Mouse (Mus musculus): ENCODE measurements at regions not wholly inside any gene's neighbourhood (a gene's known extent, or its start where the extent isn't known, plus 50 kb on each side); places are given as distances from the start of the nearest gene placed in this dataset.

DNA sequence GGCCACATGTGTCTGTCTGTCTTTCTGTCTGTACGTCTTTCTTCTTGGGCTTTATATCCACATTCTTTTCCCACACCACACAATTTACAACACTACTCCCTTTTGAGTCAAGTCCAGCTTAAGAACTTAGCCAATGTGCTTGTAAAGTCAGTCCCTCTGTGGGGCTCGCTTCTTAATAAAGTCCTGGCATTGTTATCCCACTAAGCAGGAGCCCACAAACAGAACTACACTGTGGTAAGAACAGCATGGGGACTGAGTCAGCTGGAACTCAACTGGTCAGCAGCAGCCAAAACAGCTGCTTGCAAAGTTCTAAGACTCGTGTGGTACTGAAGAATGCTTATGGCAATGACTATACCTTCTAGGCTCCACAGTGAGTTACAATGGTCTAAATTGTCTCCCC, 193.5 kb upstream of the Cxcl12 start:
- no peak overlapping the region for H3K4me3 ChIP-seq (ENCODE audit: extremely low read depth, insufficient read depth, insufficient read length)
- 85% methylated on average over 3 of the region's 3 CpGs for WGBS
- H3K27me3 ChIP-seq (ENCODE audit: control insufficient read depth, insufficient read depth, low read length), result no peaks in the 10 kb centered on the region
- TF ChIP-seq POLR2A (IDR thresholded peaks at IDR 0.05; ENCODE audit: low read depth, low read length) (no peak), CTCF (IDR thresholded peaks at IDR 0.05; ENCODE audit: extremely low read depth, insufficient read depth, insufficient read length, insufficient replicate concordance) (no peak)
- H3K27ac ChIP-seq (ENCODE audit: insufficient read depth, low read length), result no peak overlapping the region
- no peaks in the 10 kb centered on the region for H3K36me3 ChIP-seq (ENCODE audit: control insufficient read depth, insufficient read depth, low read length)
- no peaks in the 10 kb centered on the region for H3K4me1 ChIP-seq (ENCODE audit: control insufficient read depth, insufficient read depth, insufficient read length)
- no peak for DNase-seq (ENCODE audit: low read depth in 1 of 2, low spot score in 2 of 2)

DNA sequence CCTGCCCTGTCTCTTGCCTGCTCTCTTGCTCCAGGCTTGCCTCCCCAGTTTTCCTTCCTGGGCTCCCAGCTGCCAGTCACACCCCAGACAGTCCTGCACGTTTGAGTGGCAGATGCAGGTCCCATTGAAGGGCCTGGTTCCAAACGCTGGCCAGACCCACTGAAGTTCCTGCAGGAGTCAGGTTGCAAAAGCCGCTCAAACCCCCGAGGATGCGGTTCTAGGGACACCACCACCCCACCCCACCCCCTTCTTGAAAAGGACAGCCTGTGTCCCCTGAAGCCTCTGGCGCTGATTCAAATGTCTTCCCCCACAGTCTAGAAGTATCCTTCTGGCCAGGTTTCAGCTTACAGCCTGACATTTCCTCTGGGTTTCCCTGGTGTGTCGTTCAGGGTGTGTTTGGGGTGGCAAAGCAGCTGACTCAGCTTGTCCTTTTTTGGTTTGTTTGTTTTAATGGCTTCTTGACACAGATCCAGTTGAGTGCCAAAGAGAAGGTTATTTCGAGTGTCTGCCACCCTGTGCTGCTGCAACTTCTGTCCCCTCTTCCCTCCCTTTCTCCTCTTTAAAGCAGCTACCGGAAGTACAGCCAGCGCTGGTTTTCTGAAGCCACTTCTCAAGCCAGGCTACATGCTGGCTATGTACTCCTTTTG, 187.9 kb upstream of the Cxcl12 start:
- H3K4me1 ChIP-seq (ENCODE audit: control insufficient read depth, insufficient read depth, insufficient read length), result no peaks in the 10 kb centered on the region
- TF ChIP-seq CTCF (IDR thresholded peaks at IDR 0.05; ENCODE audit: extremely low read depth, insufficient read depth, insufficient read length, insufficient replicate concordance) (no peak), POLR2A (IDR thresholded peaks at IDR 0.05; ENCODE audit: low read depth, low read length) (no peak)
- H3K27me3 ChIP-seq (ENCODE audit: control insufficient read depth, insufficient read depth, low read length), result no peaks in the 10 kb centered on the region
- no peak overlapping the region for H3K27ac ChIP-seq (ENCODE audit: insufficient read depth, low read length)
- H3K36me3 ChIP-seq (ENCODE audit: control insufficient read depth, insufficient read depth, low read length), result no peaks in the 10 kb centered on the region
- 15% methylated on average over 10 of the region's 10 CpGs for WGBS
- H3K4me3 ChIP-seq (ENCODE audit: extremely low read depth, insufficient read depth, insufficient read length), result no peak overlapping the region
- DNase-seq (ENCODE audit: low read depth in 1 of 2, low spot score in 2 of 2), result no peak

DNA sequence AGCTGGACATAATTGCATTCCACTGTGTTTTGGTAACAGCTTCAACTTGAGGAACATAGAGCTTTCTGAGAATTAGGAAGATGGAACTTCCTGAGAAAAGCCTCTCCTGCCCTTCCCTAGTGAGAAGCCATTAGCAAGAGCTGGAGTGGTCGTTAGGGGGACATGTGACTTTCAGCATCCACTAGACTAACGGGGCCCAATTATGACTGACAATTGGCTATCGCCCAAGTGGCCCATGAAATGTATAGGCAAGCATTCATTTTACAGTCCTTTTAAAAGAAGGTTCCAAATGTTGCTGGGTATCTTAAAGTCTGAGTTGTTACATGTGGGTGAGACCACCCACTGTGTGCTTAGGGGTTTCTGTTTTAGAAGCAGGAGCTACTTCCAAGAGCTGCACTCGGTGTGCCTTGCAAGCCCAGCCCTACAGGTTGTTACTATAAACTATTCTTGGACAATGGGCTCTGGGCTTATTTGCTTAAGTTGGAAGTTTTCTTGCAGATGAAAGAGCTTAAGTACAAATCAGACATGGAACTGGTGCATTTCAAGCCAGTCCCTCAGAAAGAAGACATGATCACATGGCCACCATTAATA, 183.1 kb upstream of the Cxcl12 start:
- no peak for TF ChIP-seq POLR2A (IDR thresholded peaks at IDR 0.05; ENCODE audit: low read depth, low read length)
- TF ChIP-seq CTCF (IDR thresholded peaks at IDR 0.05; ENCODE audit: extremely low read depth, insufficient read depth, insufficient read length, insufficient replicate concordance), result no peak
- DNase-seq (ENCODE audit: low read depth in 1 of 2, low spot score in 2 of 2), result no peak
- Histone ChIP-seq H3K27me3 (ENCODE audit: control insufficient read depth, insufficient read depth, low read length) (no peaks in the 10 kb centered on the region), H3K27ac (ENCODE audit: insufficient read depth, low read length) (no peak overlapping the region), H3K4me1 (ENCODE audit: control insufficient read depth, insufficient read depth, insufficient read length) (no peaks in the 10 kb centered on the region), H3K4me3 (ENCODE audit: extremely low read depth, insufficient read depth, insufficient read length) (no peak overlapping the region), H3K36me3 (ENCODE audit: control insufficient read depth, insufficient read depth, low read length) (no peaks in the 10 kb centered on the region)
- WGBS, result 68% methylated on average over 4 of the region's 4 CpGs

DNA sequence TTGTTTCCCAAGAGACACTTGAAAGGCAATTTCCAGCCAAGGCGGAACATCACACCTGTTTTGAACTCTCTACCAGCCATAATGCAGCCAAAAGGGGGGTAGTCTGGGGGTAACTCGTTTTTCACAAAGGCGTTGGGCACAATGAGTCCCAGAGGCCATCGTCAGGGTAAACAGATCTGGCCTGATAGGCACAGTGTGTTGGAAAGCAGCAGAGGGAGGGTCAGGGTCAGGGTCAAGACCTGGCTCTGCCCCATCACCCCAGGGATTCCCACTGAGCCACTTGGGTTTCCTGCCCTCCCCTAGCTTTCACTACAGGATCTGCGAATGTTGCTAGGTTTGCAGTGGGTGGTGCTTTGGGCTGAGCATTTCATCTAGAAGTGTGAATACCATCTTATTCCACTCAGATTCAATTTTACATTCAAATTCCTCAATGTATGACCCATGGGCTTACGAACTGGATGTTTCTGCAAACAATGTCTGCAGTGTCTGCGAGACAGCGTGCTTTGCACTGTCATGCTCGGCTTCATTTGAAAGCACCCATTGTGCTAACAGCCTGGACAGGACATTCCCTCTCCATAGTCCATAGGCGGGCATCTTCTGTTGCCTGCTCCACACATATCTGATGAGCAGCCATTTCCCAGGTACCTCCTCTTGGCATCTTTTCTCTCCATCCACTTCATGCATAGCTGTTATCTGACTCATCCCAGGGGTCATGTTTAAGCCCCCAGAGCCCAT, 181.9 kb upstream of the Cxcl12 start:
- TF ChIP-seq CTCF (IDR thresholded peaks at IDR 0.05; ENCODE audit: extremely low read depth, insufficient read depth, insufficient read length, insufficient replicate concordance) (no peak), POLR2A (IDR thresholded peaks at IDR 0.05; ENCODE audit: low read depth, low read length) (no peak)
- H3K4me3 ChIP-seq (ENCODE audit: extremely low read depth, insufficient read depth, insufficient read length), result no peak overlapping the region
- no peaks in the 10 kb centered on the region for H3K4me1 ChIP-seq (ENCODE audit: control insufficient read depth, insufficient read depth, insufficient read length)
- H3K36me3 ChIP-seq (ENCODE audit: control insufficient read depth, insufficient read depth, low read length), result no peaks in the 10 kb centered on the region
- DNase-seq (ENCODE audit: low read depth in 1 of 2, low spot score in 2 of 2), result no peak
- H3K27ac ChIP-seq (ENCODE audit: insufficient read depth, low read length), result no peak overlapping the region
- no peaks in the 10 kb centered on the region for H3K27me3 ChIP-seq (ENCODE audit: control insufficient read depth, insufficient read depth, low read length)
- 64% methylated on average over 10 of the region's 10 CpGs for whole genome bisulfite sequencing

DNA sequence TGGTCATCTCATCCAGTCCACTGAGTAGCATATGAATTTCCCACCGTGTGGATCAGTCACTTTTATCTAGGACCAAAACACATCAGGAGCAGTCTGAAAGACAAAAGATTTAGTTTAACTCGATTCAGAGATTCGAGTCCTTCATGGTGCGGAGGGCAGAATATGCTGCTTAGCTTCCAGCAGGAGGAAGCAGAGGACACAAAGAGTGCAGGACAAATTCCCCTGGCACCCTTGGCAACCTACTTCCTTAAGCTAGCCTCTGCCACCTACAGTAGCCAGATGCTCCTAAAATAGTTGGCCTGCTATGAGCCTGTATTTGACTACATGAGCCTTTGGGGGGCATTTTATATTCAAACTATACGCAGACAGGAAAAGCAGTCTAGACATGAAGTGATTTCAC, 181.1 kb upstream of the Cxcl12 start:
- Histone ChIP-seq H3K4me3 (ENCODE audit: extremely low read depth, insufficient read depth, insufficient read length) (no peak overlapping the region), H3K4me1 (ENCODE audit: control insufficient read depth, insufficient read depth, insufficient read length) (no peaks in the 10 kb centered on the region), H3K27me3 (ENCODE audit: control insufficient read depth, insufficient read depth, low read length) (no peaks in the 10 kb centered on the region), H3K27ac (ENCODE audit: insufficient read depth, low read length) (no peak overlapping the region), H3K36me3 (ENCODE audit: control insufficient read depth, insufficient read depth, low read length) (no peaks in the 10 kb centered on the region)
- DNase-seq (ENCODE audit: low read depth in 1 of 2, low spot score in 2 of 2), result no peak
- no peak for TF ChIP-seq POLR2A (IDR thresholded peaks at IDR 0.05; ENCODE audit: low read depth, low read length)
- no peak for TF ChIP-seq CTCF (IDR thresholded peaks at IDR 0.05; ENCODE audit: extremely low read depth, insufficient read depth, insufficient read length, insufficient replicate concordance)
- 81% methylated on average over 5 of the region's 5 CpGs for WGBS

DNA sequence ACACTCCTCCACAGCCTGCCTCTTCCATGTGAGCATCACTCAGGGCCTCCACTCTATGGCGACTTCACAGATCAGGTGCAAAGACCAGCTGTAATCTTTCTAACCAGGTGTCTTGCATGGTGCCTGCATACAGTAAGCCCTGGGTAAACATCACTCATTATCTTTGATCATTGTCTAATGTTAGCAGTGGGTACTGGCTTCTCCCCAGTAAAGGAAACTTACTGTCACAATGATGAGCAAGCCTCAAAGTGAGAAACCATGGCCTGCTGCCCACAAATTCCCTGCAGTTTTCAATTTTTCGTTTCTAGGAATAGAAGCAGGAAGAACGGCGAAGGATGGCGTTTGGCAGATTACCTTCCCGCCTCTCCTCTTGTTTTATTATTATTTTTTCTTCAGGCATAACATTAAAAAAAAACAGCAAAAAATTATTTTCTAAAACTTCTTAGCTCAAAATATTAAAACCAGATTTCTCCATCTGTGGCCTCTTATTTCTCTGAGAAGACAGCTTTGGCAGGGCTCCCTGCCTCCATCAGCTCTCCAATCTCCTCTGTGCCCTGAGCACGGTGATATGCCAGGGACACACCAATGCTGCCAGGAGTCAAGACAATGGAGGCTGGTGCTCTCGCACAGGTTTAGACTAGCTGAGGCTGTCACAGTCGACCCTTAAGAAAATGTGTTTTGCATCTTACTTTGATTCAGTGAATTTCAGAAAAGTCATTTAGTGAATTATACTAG, 169.2 kb upstream of the Cxcl12 start:
- H3K4me1 ChIP-seq (ENCODE audit: control insufficient read depth, insufficient read depth, insufficient read length), result no peaks in the 10 kb centered on the region
- H3K4me3 ChIP-seq (ENCODE audit: extremely low read depth, insufficient read depth, insufficient read length), result no peak overlapping the region
- no peaks in the 10 kb centered on the region for H3K36me3 ChIP-seq (ENCODE audit: control insufficient read depth, insufficient read depth, low read length)
- no peak for DNase-seq (ENCODE audit: low read depth in 1 of 2, low spot score in 2 of 2)
- WGBS, result 79% methylated on average over 9 of the region's 9 CpGs
- no peak overlapping the region for H3K27ac ChIP-seq (ENCODE audit: insufficient read depth, low read length)
- H3K27me3 ChIP-seq (ENCODE audit: control insufficient read depth, insufficient read depth, low read length), result no peaks in the 10 kb centered on the region
- no peak for TF ChIP-seq POLR2A (IDR thresholded peaks at IDR 0.05; ENCODE audit: low read depth, low read length)
- TF ChIP-seq CTCF (IDR thresholded peaks at IDR 0.05; ENCODE audit: extremely low read depth, insufficient read depth, insufficient read length, insufficient replicate concordance), result no peak

Data from spleen, adult 2 months (tissue).